Mouse (Mus musculus): ENCODE data around the gene Pop5. TPM values are rescaled to one million over a fixed set of nuclear protein-coding genes. Genes with fewer than 3 reads are reported as not detected.
A peak's percentile ranks its signal among the peaks of the same experiment; 100 is the strongest.

Gene Pop5
- polyA plus RNA-seq, 1 experiment from 2014 or later, result 104 TPM

- peaks cover 34% of the 10 kb centered on the region for H3K4me1 ChIP-seq (replicated peaks)
- H3K27ac ChIP-seq, result peak overlapping the region; percentile 85
- peak; percentile 45 for DNase-seq (ENCODE audit: low spot score)
- H3K4me3 ChIP-seq, result peak overlapping the region; percentile 46
- no peaks in the 10 kb centered on the region for H3K9me3 ChIP-seq
- peaks cover 75% of the 10 kb centered on the region for H3K27me3 ChIP-seq (ENCODE audit: insufficient read depth, poor library complexity, severe bottlenecking)
- WGBS, result 11% methylated on average over 23 of the region's 23 CpGs
- no peaks in the 10 kb centered on the region for H3K36me3 ChIP-seq
Measured at GRCm38 (mm10) chr5:115203735-115204561, 31.7 kb upstream of the Pop5 start.

GRCm38 (mm10) chr5:115204562-115205311 is 30.9 kb upstream of the Pop5 start:
- peak; percentile 87 for DNase-seq (ENCODE audit: low spot score)
- WGBS, result 4% methylated on average over 31 of the region's 31 CpGs
- peak overlapping the region; percentile 85 for H3K27ac ChIP-seq
- peak overlapping the region; percentile 46 for H3K4me3 ChIP-seq
- H3K36me3 ChIP-seq, result no peaks in the 10 kb centered on the region
- peaks cover 34% of the 10 kb centered on the region for H3K4me1 ChIP-seq (replicated peaks)
- H3K27me3 ChIP-seq (ENCODE audit: insufficient read depth, poor library complexity, severe bottlenecking), result peaks cover 75% of the 10 kb centered on the region
- H3K9me3 ChIP-seq, result no peaks in the 10 kb centered on the region

GRCm38 (mm10) chr5:115207244-115207643 is 28.4 kb upstream of the Pop5 start:
- no peaks in the 10 kb centered on the region for H3K36me3 ChIP-seq
- peaks cover 34% of the 10 kb centered on the region for H3K4me1 ChIP-seq (replicated peaks)
- DNase-seq (ENCODE audit: low spot score), result no peak
- peaks cover 70% of the 10 kb centered on the region for H3K27me3 ChIP-seq (ENCODE audit: insufficient read depth, poor library complexity, severe bottlenecking)
- no peak overlapping the region for H3K4me3 ChIP-seq
- no peak overlapping the region for H3K27ac ChIP-seq
- 57% methylated on average over 5 of the region's 5 CpGs for WGBS
- H3K9me3 ChIP-seq, result no peaks in the 10 kb centered on the region

- peaks cover 34% of the 10 kb centered on the region for H3K4me1 ChIP-seq (replicated peaks)
- no peak overlapping the region for H3K4me3 ChIP-seq
- H3K9me3 ChIP-seq, result no peaks in the 10 kb centered on the region
- 9% methylated on average over 15 of the region's 16 CpGs for WGBS
- peaks cover 71% of the 10 kb centered on the region for H3K27me3 ChIP-seq (ENCODE audit: insufficient read depth, poor library complexity, severe bottlenecking)
- no peaks in the 10 kb centered on the region for H3K36me3 ChIP-seq
- DNase-seq (ENCODE audit: low spot score), result no peak
- no peak overlapping the region for H3K27ac ChIP-seq
Measured at GRCm38 (mm10) chr5:115207892-115208291, 27.7 kb upstream of the Pop5 start.

GRCm38 (mm10) chr5:115208601-115209000 is 27.0 kb upstream of the Pop5 start:
- Histone ChIP-seq H3K4me3 (no peak overlapping the region), H3K9me3 (no peaks in the 10 kb centered on the region), H3K4me1 (replicated peaks) (peaks cover 31% of the 10 kb centered on the region), H3K27me3 (ENCODE audit: insufficient read depth, poor library complexity, severe bottlenecking) (peaks cover 71% of the 10 kb centered on the region), H3K36me3 (no peaks in the 10 kb centered on the region), H3K27ac (no peak overlapping the region)
- 60% methylated on average over 5 of the region's 5 CpGs for WGBS
- no peak for DNase-seq (ENCODE audit: low spot score)

GRCm38 (mm10) chr5:115210380-115210779 is 25.3 kb upstream of the Pop5 start:
- H3K4me1 ChIP-seq (replicated peaks), result peaks cover 20% of the 10 kb centered on the region
- H3K27ac ChIP-seq, result no peak overlapping the region
- no peaks in the 10 kb centered on the region for H3K9me3 ChIP-seq
- DNase-seq (ENCODE audit: low spot score), result peak; percentile 44
- no peaks in the 10 kb centered on the region for H3K36me3 ChIP-seq
- no peak overlapping the region for H3K4me3 ChIP-seq
- H3K27me3 ChIP-seq (ENCODE audit: insufficient read depth, poor library complexity, severe bottlenecking), result peaks cover 70% of the 10 kb centered on the region
- 6% methylated on average over 1 of the region's 1 CpGs for WGBS

GRCm38 (mm10) chr5:115212451-115212850 is 23.2 kb upstream of the Pop5 start:
- Histone ChIP-seq H3K4me3 (no peak overlapping the region), H3K27me3 (ENCODE audit: insufficient read depth, poor library complexity, severe bottlenecking) (peaks cover 70% of the 10 kb centered on the region), H3K27ac (no peak overlapping the region), H3K36me3 (no peaks in the 10 kb centered on the region), H3K9me3 (no peaks in the 10 kb centered on the region), H3K4me1 (replicated peaks) (peaks cover 20% of the 10 kb centered on the region)
- DNase-seq (ENCODE audit: low spot score), result no peak
- whole genome bisulfite sequencing, result 84% methylated on average over 9 of the region's 9 CpGs

GRCm38 (mm10) chr5:115212861-115213260 is 22.8 kb upstream of the Pop5 start:
- no peaks in the 10 kb centered on the region for H3K9me3 ChIP-seq
- H3K36me3 ChIP-seq, result no peaks in the 10 kb centered on the region
- no peak overlapping the region for H3K27ac ChIP-seq
- H3K27me3 ChIP-seq (ENCODE audit: insufficient read depth, poor library complexity, severe bottlenecking), result peaks cover 72% of the 10 kb centered on the region
- no peak for DNase-seq (ENCODE audit: low spot score)
- peaks cover 19% of the 10 kb centered on the region for H3K4me1 ChIP-seq (replicated peaks)
- H3K4me3 ChIP-seq, result no peak overlapping the region
- 70% methylated on average over 4 of the region's 4 CpGs for WGBS

GRCm38 (mm10) chr5:115214864-115215263 is 20.8 kb upstream of the Pop5 start:
- DNase-seq (ENCODE audit: low spot score), result peak; percentile 53
- Histone ChIP-seq H3K27ac (peak overlapping the region; percentile 80), H3K4me3 (peak overlapping the region; percentile 55), H3K9me3 (no peaks in the 10 kb centered on the region), H3K4me1 (replicated peaks) (peaks cover 13% of the 10 kb centered on the region), H3K36me3 (no peaks in the 10 kb centered on the region), H3K27me3 (ENCODE audit: insufficient read depth, poor library complexity, severe bottlenecking) (peaks cover 67% of the 10 kb centered on the region)
- under 1% methylated on average over 17 of the region's 17 CpGs for WGBS

GRCm38 (mm10) chr5:115215273-115216185 is 20.1 kb upstream of the Pop5 start:
- 10% methylated on average over 27 of the region's 27 CpGs for WGBS
- H3K27me3 ChIP-seq (ENCODE audit: insufficient read depth, poor library complexity, severe bottlenecking), result peaks cover 70% of the 10 kb centered on the region
- peaks cover 14% of the 10 kb centered on the region for H3K4me1 ChIP-seq (replicated peaks)
- peak; percentile 36 for DNase-seq (ENCODE audit: low spot score)
- H3K9me3 ChIP-seq, result no peaks in the 10 kb centered on the region
- peak overlapping the region; percentile 55 for H3K4me3 ChIP-seq
- H3K27ac ChIP-seq, result peak overlapping the region; percentile 80
- no peaks in the 10 kb centered on the region for H3K36me3 ChIP-seq

GRCm38 (mm10) chr5:115217998-115218397 is 17.6 kb upstream of the Pop5 start:
- DNase-seq (ENCODE audit: low spot score), result no peak
- Histone ChIP-seq H3K36me3 (no peaks in the 10 kb centered on the region), H3K27me3 (ENCODE audit: insufficient read depth, poor library complexity, severe bottlenecking) (peaks cover 56% of the 10 kb centered on the region), H3K4me3 (no peak overlapping the region), H3K27ac (no peak overlapping the region), H3K9me3 (0 out of 2 replicates have a peak, but pooled peaks cover 5% of the 10 kb centered on the region), H3K4me1 (replicated peaks) (peaks cover 27% of the 10 kb centered on the region)
- 94% methylated on average over 12 of the region's 12 CpGs for WGBS

- H3K27ac ChIP-seq, result no peak overlapping the region
- 41% methylated on average over 13 of the region's 13 CpGs for WGBS
- peaks cover 25% of the 10 kb centered on the region for H3K4me1 ChIP-seq (replicated peaks)
- H3K36me3 ChIP-seq, result no peaks in the 10 kb centered on the region
- H3K27me3 ChIP-seq (ENCODE audit: insufficient read depth, poor library complexity, severe bottlenecking), result peaks cover 28% of the 10 kb centered on the region
- 0 out of 2 replicates have a peak, but pooled peaks cover 5% of the 10 kb centered on the region for H3K9me3 ChIP-seq
- H3K4me3 ChIP-seq, result no peak overlapping the region
- no peak for DNase-seq (ENCODE audit: low spot score)
Measured at GRCm38 (mm10) chr5:115220931-115221640, 14.6 kb upstream of the Pop5 start.

All from hindbrain, embryonic 10.5 days (tissue).